Comparison of ENCODE assay signal across 1 mouse cellular context in the genomic region with DNA sequence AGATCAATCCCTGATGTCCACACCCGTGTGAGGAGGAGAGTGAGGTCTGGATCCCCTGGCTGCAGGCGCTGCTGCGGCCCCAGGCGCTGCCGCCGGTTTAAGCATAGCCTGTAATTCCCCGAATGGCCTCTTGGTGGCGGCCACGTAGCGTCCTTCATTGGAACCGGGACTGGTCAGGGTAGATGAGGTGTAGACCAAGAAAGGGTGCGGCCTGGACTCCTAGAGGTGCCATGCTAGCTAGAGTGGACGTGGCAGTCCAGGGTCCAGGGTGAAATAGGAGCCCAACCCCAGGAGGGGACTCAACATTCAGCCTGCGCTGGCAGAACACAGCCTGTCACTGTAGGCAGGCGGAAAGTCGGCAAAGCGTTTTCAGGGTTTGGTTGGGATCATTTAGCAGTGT.
TF ChIP-seq lines count a peak whose summit lies in the region.

No protein-coding gene starts in this region.

TF ChIP-seq in MEL, 35 proteins besides CTCF, POLR2A, EP300 and RAD21 (continued from another document):
- TF ChIP-seq SMC3 (IDR thresholded peaks at IDR 0.05; ENCODE audit: low read depth, low read length): peak; percentile 96
- TF ChIP-seq SIN3A (IDR thresholded peaks at IDR 0.05; ENCODE audit: low read length): peak; percentile 78; the same call in 1 of the 2 replicates
- TF ChIP-seq HCFC1 (IDR thresholded peaks at IDR 0.05; ENCODE audit: low read depth, low read length): 0 out of 2 replicates have a peak, but pooled peaks have one; percentile 21
- TF ChIP-seq ZC3H11A (IDR thresholded peaks at IDR 0.05; ENCODE audit: low read depth, low read length): peak; percentile 95
- TF ChIP-seq GABPA (IDR thresholded peaks at IDR 0.05; ENCODE audit: low read depth, low read length): no peak
